Mouse (Mus musculus): ENCODE measurements at regions not wholly inside any gene's neighbourhood (a gene's known extent, or its start where the extent isn't known, plus 50 kb on each side); places are given as distances from the start of the nearest gene placed in this dataset.

- no peak for DNase-seq (ENCODE audit: low spot score in 2 of 2)
These were observed 53.9 kb upstream of the Rasgef1b start for GRCm38 (mm10) chr5:99782806-99783205.

- DNase-seq (ENCODE audit: low spot score in 2 of 2), result no peak
These were observed 57.0 kb upstream of the Rasgef1b start for GRCm38 (mm10) chr5:99785850-99786249.

GRCm38 (mm10) chr5:99787239-99787638 is 58.4 kb upstream of the Rasgef1b start:
- peak in 1 of 2 experiments; percentile 7 for DNase-seq (ENCODE audit: low spot score in 2 of 2)

- DNase-seq (ENCODE audit: low spot score in 2 of 2), result no peak
These were observed 59.0 kb upstream of the Rasgef1b start for GRCm38 (mm10) chr5:99787665-99788366.

GRCm38 (mm10) chr5:99790733-99791132 is 61.9 kb upstream of the Rasgef1b start:
- DNase-seq (ENCODE audit: low spot score in 2 of 2), result no peak

- no peak for DNase-seq (ENCODE audit: low spot score in 2 of 2)
These were observed 71.7 kb upstream of the Rasgef1b start for GRCm38 (mm10) chr5:99800543-99800942.

GRCm38 (mm10) chr5:99801791-99802450 is 73.1 kb upstream of the Rasgef1b start:
- DNase-seq (ENCODE audit: low spot score in 2 of 2), result peak in 1 of 2 experiments; percentile 16

- DNase-seq (ENCODE audit: low spot score in 2 of 2), result no peak
These were observed 79.2 kb upstream of the Vamp9 start for GRCm38 (mm10) chr5:99826861-99827260.

- DNase-seq (ENCODE audit: low spot score in 2 of 2), result no peak
These were observed 77.5 kb upstream of the Vamp9 start for GRCm38 (mm10) chr5:99828516-99828915.

GRCm38 (mm10) chr5:99838236-99838775 is 67.7 kb upstream of the Vamp9 start:
- DNase-seq (ENCODE audit: low spot score in 2 of 2), result no peak

GRCm38 (mm10) chr5:99839661-99840060 is 66.4 kb upstream of the Vamp9 start:
- no peak for DNase-seq (ENCODE audit: low spot score in 2 of 2)

GRCm38 (mm10) chr5:99840884-99841283 is 65.2 kb upstream of the Vamp9 start:
- DNase-seq (ENCODE audit: low spot score in 2 of 2), result no peak

- DNase-seq (ENCODE audit: low spot score in 2 of 2), result no peak
These were observed 60.3 kb upstream of the Vamp9 start for GRCm38 (mm10) chr5:99845565-99846255.

- DNase-seq (ENCODE audit: low spot score in 2 of 2), result no peak
These were observed 57.7 kb upstream of the Vamp9 start for GRCm38 (mm10) chr5:99848158-99848988.

GRCm38 (mm10) chr5:99849001-99849400 is 57.1 kb upstream of the Vamp9 start:
- DNase-seq (ENCODE audit: low spot score in 2 of 2), result no peak

- no peak for DNase-seq (ENCODE audit: low spot score in 2 of 2)
These were observed 53.7 kb upstream of the Vamp9 start for GRCm38 (mm10) chr5:99852316-99852715.

All from layer of hippocampus, adult 8-10 months (tissue).